Mouse (Mus musculus) limb, embryonic 15.5 days (tissue): ENCODE data around the gene Cplx1. TPM values are rescaled to one million over a fixed set of nuclear protein-coding genes. Genes with fewer than 3 reads are reported as not detected.

ENCODE experiments used
- ATAC-seq: fragments of 200-750 bp; cut with Nextera tagmentation; 2 replicates; pipeline ENCODE4 v1.8.0; 2017; ENCODE audit warnings: low read depth, moderate TSS enrichment; ENCODE audit not compliant: insufficient number of reproducible peaks, low FRiP score, low TSS enrichment
- H3K27ac ChIP-seq: fragments of 300-500 bp; sonication (generic); 2 replicates; pipeline ENCODE4 v1.5.1; 2015; ENCODE audit warnings: moderate library complexity, mild to moderate bottlenecking, inconsistent platforms
- H3K27me3 ChIP-seq: fragments of 300-500 bp; sonication (generic); 2 replicates; pipeline ENCODE4 v1.6.1; 2015; ENCODE audit warnings: inconsistent platforms
- H3K36me3 ChIP-seq: fragments of 300-500 bp; sonication (generic); 2 replicates; pipeline ENCODE4 v1.6.1; 2015; ENCODE audit warnings: inconsistent platforms
- H3K4me1 ChIP-seq: fragments of 300-500 bp; sonication (generic); 2 replicates; pipeline ENCODE4 v1.6.1; 2015; ENCODE audit warnings: inconsistent platforms
- H3K4me2 ChIP-seq: fragments of 300-500 bp; sonication (generic); 2 replicates; pipeline ENCODE4 v1.6.1; 2015; ENCODE audit warnings: mild to moderate bottlenecking, inconsistent platforms
- H3K4me3 ChIP-seq: fragments of 300-500 bp; sonication (generic); 2 replicates; pipeline ENCODE4 v1.5.1; 2015; ENCODE audit warnings: mild to moderate bottlenecking, inconsistent platforms
- H3K9ac ChIP-seq: fragments of 300-500 bp; sonication (generic); 2 replicates; pipeline ENCODE4 v1.6.1; 2015; ENCODE audit warnings: inconsistent platforms
- H3K9me3 ChIP-seq: fragments of 300-500 bp; sonication (generic); 2 replicates; pipeline ENCODE4 v1.6.1; 2016; ENCODE audit warnings: inconsistent platforms
- WGBS: fragments of 180-500 bp; shearing (Covaris S2); methylation state at CpG from one replicate; pipeline ENCODE4 v1.1.7; 2015; 5-methylcytosine and 5-hydroxymethylcytosine counted together
- polyA plus RNA-seq: library from polyadenylated mRNA; unstranded; fragments of >200 nt; fragmentation: Nextera tagmentation; extraction: Ambion mirVana; gene quantifications from 2 replicates; pipeline ENCODE4 v1.2.1, GENCODE M21; 2015

Gene Cplx1
- polyA plus RNA-seq, 1 experiment from 2014 or later, result 0.64 TPM

DNA sequence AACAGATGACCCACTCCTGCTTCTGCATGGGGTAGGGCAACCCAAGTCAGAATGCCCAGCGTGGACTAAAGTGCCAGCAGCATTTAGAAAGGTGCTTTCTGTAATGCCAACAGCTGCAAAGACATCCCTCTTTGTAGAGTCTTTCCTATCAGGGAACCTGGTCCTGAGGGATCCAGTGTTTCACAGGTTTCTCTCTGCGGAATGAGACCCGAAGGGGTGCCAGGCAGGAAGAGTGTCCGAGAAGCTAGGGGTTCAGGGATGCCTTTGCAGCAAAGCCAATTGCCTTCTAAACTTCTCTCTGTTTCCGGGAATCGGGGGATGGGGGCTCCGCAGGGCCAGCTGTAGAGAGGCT is 711 bp downstream of the Cplx1 start:
- no peak overlapping the region for H3K4me3 ChIP-seq
- peak overlapping the region; percentile 57 for H3K4me2 ChIP-seq
- no peaks in the 10 kb centered on the region for H3K36me3 ChIP-seq
- ATAC-seq, result no peak
- H3K27me3 ChIP-seq, result peaks cover 45% of the 10 kb centered on the region
- peaks cover 11% of the 10 kb centered on the region for H3K4me1 ChIP-seq
- H3K9ac ChIP-seq, result no peak overlapping the region
- WGBS, result 17% methylated on average over 7 of the region's 7 CpGs
- H3K9me3 ChIP-seq, result no peaks in the 10 kb centered on the region
- H3K27ac ChIP-seq, result no peak overlapping the region

- H3K9me3 ChIP-seq, result no peaks in the 10 kb centered on the region
- ATAC-seq, result no peak
- peaks cover 11% of the 10 kb centered on the region for H3K4me1 ChIP-seq
- no peak overlapping the region for H3K4me2 ChIP-seq
- no peak overlapping the region for H3K4me3 ChIP-seq
- peaks cover 42% of the 10 kb centered on the region for H3K27me3 ChIP-seq
- no peak overlapping the region for H3K9ac ChIP-seq
- WGBS, result 93% methylated on average over 5 of the region's 5 CpGs
- no peak overlapping the region for H3K27ac ChIP-seq
- no peaks in the 10 kb centered on the region for H3K36me3 ChIP-seq
Measured at GRCm38 (mm10) chr5:108547636-108548035, 2.2 kb downstream of the Cplx1 start.

DNA sequence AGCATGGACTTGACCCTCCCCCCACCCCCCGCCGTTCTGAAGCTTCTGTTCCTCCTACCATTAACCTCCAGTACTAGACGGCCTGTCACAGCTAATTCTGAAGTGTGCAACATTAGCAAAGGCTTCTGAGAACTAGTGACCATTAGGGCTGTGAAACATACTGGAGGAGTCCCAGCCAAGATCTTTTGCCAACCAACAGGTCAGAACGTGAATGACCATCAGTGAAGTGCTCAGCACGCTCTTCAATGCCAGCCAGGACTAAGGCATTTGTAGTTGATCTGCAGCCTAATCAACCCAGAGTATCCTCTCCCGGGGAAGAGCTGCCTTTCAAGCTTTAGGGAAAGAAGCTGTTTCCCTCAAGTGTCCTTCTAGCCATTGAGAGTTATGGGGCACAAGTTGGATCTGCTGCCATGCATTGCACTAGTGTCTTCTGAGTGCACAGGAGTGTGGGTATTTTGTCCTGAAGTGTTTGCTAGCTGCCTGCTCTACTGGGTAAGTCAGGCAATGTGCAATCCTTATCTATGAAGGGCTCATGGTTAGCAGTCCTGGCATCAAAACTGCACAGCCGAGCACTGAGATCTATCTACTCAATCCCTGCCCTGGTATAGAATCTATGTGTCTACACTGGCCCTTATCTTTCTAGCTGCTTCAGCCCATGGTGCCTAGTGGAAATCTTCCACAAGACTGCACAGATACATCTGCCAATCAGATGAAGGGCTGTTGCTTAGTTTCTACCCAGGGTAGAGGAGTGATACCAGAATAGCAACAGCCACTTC is 6.1 kb downstream of the Cplx1 start:
- no peak overlapping the region for H3K27ac ChIP-seq
- H3K4me2 ChIP-seq, result no peak overlapping the region
- H3K9me3 ChIP-seq, result no peaks in the 10 kb centered on the region
- WGBS, result 68% methylated on average over 7 of the region's 7 CpGs
- no peak overlapping the region for H3K9ac ChIP-seq
- ATAC-seq, result no peak
- no peak overlapping the region for H3K4me3 ChIP-seq
- peaks cover 9% of the 10 kb centered on the region for H3K27me3 ChIP-seq
- H3K36me3 ChIP-seq, result no peaks in the 10 kb centered on the region
- H3K4me1 ChIP-seq, result no peaks in the 10 kb centered on the region

DNA sequence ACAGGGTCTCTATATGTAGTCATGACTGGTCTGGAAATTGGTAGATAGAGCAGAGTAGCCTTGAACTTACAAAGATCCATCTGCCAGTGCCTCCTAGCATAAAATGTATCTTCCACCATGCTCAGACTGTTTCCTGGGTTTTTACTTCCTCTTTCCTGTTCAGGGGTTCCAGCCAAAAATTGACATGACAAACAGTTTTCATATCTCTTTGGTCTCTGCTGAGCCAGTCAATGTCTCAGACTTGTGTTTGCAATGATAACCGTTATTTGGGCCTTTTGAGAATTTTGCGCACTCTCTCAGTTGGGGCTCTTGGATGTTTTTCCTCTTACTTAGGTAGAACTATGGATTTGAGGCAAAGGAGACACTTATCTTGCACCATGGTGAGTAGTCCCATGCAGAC is 15.6 kb downstream of the Cplx1 start:
- H3K4me2 ChIP-seq, result no peak overlapping the region
- 94% methylated on average over 2 of the region's 2 CpGs for WGBS

GRCm38 (mm10) chr5:108522597-108522996 is 27.2 kb downstream of the Cplx1 start:
- H3K27ac ChIP-seq, result no peak overlapping the region
- no peak for ATAC-seq
- no peaks in the 10 kb centered on the region for H3K27me3 ChIP-seq
- H3K4me3 ChIP-seq, result no peak overlapping the region
- no peak overlapping the region for H3K4me2 ChIP-seq
- no peak overlapping the region for H3K9ac ChIP-seq
- WGBS, result 82% methylated on average over 3 of the region's 3 CpGs
- H3K9me3 ChIP-seq, result no peaks in the 10 kb centered on the region
- H3K4me1 ChIP-seq, result no peaks in the 10 kb centered on the region
- H3K36me3 ChIP-seq, result no peaks in the 10 kb centered on the region

More for the DNA sequence above, 15.6 kb downstream of the Cplx1 start:
- no peak overlapping the region for H3K9ac ChIP-seq
- H3K9me3 ChIP-seq, result 0 out of 2 replicates have a peak, but pooled peaks cover 12% of the 10 kb centered on the region
- H3K4me1 ChIP-seq, result no peaks in the 10 kb centered on the region
- H3K27ac ChIP-seq, result no peak overlapping the region
- no peak overlapping the region for H3K4me3 ChIP-seq
- no peaks in the 10 kb centered on the region for H3K27me3 ChIP-seq
- no peaks in the 10 kb centered on the region for H3K36me3 ChIP-seq
- no peak for ATAC-seq

GRCm38 (mm10) chr5:108521896-108522295 is 27.9 kb downstream of the Cplx1 start:
- no peaks in the 10 kb centered on the region for H3K36me3 ChIP-seq
- H3K4me1 ChIP-seq, result no peaks in the 10 kb centered on the region
- H3K27me3 ChIP-seq, result no peaks in the 10 kb centered on the region
- H3K9me3 ChIP-seq, result no peaks in the 10 kb centered on the region
- ATAC-seq, result no peak
- no peak overlapping the region for H3K4me2 ChIP-seq
- 75% methylated on average over 3 of the region's 3 CpGs for WGBS
- H3K27ac ChIP-seq, result no peak overlapping the region
- H3K4me3 ChIP-seq, result no peak overlapping the region
- H3K9ac ChIP-seq, result no peak overlapping the region

GRCm38 (mm10) chr5:108521016-108521415 is 28.8 kb downstream of the Cplx1 start:
- H3K9me3 ChIP-seq, result no peaks in the 10 kb centered on the region
- H3K4me3 ChIP-seq, result no peak overlapping the region
- 56% methylated on average over 2 of the region's 2 CpGs for WGBS
- no peaks in the 10 kb centered on the region for H3K4me1 ChIP-seq
- no peak for ATAC-seq
- H3K27me3 ChIP-seq, result no peaks in the 10 kb centered on the region
- H3K27ac ChIP-seq, result no peak overlapping the region
- no peak overlapping the region for H3K9ac ChIP-seq
- H3K4me2 ChIP-seq, result no peak overlapping the region
- no peaks in the 10 kb centered on the region for H3K36me3 ChIP-seq

DNA sequence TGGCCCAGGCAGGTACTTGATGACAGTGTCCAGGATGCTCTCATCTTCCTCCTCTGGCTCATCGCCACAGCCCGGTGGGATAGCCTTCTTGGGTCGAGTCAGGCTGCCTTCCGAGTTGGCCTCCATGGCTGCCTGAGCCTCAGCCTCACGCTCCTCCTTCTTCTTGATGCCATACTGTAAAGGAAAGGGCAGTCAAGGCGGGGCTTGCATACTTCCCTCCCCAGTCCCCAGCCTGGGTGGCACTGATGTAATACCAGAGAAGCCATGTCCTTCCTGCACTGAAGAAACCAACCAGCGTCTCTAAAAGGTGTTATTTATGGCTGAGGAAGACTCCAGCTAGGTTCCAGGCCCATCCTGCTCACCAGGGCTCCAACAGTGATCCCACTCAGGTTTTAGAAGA is 29.7 kb downstream of the Cplx1 start:
- ATAC-seq, result no peak
- Histone ChIP-seq H3K36me3 (no peaks in the 10 kb centered on the region), H3K9ac (no peak overlapping the region), H3K9me3 (no peaks in the 10 kb centered on the region), H3K4me1 (no peaks in the 10 kb centered on the region), H3K27me3 (no peaks in the 10 kb centered on the region), H3K27ac (no peak overlapping the region), H3K4me2 (no peak overlapping the region), H3K4me3 (no peak overlapping the region)
- WGBS, result 70% methylated on average over 7 of the region's 7 CpGs

DNA sequence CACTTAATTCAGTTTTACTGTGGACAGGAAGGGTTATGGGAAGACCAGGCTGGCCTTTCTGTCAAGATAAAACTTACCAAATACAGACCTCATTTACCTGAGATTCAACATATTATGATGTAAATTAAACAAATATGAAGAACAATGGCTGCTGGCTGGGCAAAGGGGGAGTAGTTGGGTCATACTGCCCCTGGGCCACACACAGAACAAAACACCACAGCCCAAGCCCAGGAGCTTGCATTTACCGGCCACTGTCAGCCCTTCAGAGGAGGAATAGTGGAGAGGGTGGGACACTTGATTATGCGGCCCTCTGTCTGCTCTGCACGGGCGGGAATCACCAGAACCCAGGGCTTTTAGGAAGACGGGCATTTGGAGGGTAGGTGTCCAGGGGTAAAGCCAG is 30.9 kb downstream of the Cplx1 start:
- WGBS, result 68% methylated on average over 5 of the region's 5 CpGs
- ATAC-seq, result no peak
- H3K9me3 ChIP-seq, result no peaks in the 10 kb centered on the region

DNA sequence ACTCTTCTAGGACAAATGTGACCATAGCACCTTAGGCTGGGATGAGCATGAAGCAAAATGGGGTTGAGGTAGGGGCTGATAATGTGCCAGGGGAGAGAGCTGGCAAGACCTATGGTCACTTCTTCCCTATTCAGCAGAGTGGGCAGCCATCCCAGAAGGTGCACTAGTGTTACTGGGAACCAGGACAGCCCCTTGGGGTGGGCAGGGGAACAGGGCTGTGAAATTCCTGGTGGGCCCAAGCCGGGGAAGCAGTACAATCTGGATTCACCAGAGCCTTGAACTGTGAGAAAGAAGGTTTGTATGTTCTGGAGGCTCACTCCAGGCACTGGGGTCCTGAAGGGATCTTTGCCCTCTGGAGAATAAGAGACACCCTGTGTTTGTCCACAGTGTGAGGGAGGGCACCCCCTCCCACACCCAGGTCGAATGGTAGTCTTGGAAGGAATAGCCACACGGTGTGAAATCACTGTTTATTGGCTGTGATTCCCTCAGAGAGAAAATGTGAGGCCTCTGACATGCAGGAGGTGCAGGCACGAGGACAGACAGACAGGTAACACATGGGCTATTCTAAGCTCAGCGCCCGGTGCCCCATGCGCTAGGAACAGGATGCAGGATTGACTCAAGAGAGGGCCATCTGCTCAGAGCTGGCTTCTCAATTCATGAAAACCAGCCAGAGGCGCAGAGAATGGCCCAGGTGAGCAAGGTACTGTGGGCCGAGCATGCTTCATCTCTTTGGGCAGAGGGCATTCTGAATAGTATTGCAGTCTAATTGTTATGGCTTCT is 31.5 kb downstream of the Cplx1 start:
- Histone ChIP-seq H3K4me1 (no peaks in the 10 kb centered on the region), H3K27ac (no peak overlapping the region), H3K9me3 (no peaks in the 10 kb centered on the region), H3K4me3 (no peak overlapping the region), H3K9ac (no peak overlapping the region), H3K27me3 (no peaks in the 10 kb centered on the region), H3K36me3 (no peaks in the 10 kb centered on the region), H3K4me2 (no peak overlapping the region)
- ATAC-seq, result no peak
- 77% methylated on average over 9 of the region's 9 CpGs for WGBS

More for the DNA sequence above, 30.9 kb downstream of the Cplx1 start:
- no peaks in the 10 kb centered on the region for H3K27me3 ChIP-seq
- H3K27ac ChIP-seq, result no peak overlapping the region
- no peak overlapping the region for H3K9ac ChIP-seq
- H3K4me1 ChIP-seq, result no peaks in the 10 kb centered on the region
- H3K4me2 ChIP-seq, result no peak overlapping the region
- H3K36me3 ChIP-seq, result no peaks in the 10 kb centered on the region
- H3K4me3 ChIP-seq, result no peak overlapping the region

GRCm38 (mm10) chr5:108516655-108517054 is 33.2 kb downstream of the Cplx1 start:
- H3K36me3 ChIP-seq, result no peaks in the 10 kb centered on the region
- no peak overlapping the region for H3K4me3 ChIP-seq
- H3K27ac ChIP-seq, result no peak overlapping the region
- H3K4me2 ChIP-seq, result no peak overlapping the region
- WGBS, result 70% methylated on average over 3 of the region's 3 CpGs
- H3K27me3 ChIP-seq, result no peaks in the 10 kb centered on the region
- no peaks in the 10 kb centered on the region for H3K9me3 ChIP-seq
- no peaks in the 10 kb centered on the region for H3K4me1 ChIP-seq
- no peak overlapping the region for H3K9ac ChIP-seq
- ATAC-seq, result no peak

GRCm38 (mm10) chr5:108515581-108516361 is 34.1 kb downstream of the Cplx1 start:
- H3K27ac ChIP-seq, result no peak overlapping the region
- H3K9ac ChIP-seq, result no peak overlapping the region
- no peaks in the 10 kb centered on the region for H3K9me3 ChIP-seq
- H3K4me2 ChIP-seq, result no peak overlapping the region
- H3K4me3 ChIP-seq, result no peak overlapping the region
- no peaks in the 10 kb centered on the region for H3K4me1 ChIP-seq
- 66% methylated on average over 6 of the region's 6 CpGs for WGBS
- no peak for ATAC-seq
- no peaks in the 10 kb centered on the region for H3K27me3 ChIP-seq
- H3K36me3 ChIP-seq, result no peaks in the 10 kb centered on the region
